Mouse (Mus musculus) kidney, embryonic 16.5 days (tissue): Measurements from ENCODE around the gene Gm5127. TPM values are rescaled to one million over a fixed set of nuclear protein-coding genes. Genes with fewer than 3 reads are reported as not detected.

Experiments
- ATAC-seq: fragments of 200-750 bp; cut with Nextera tagmentation; 2 replicates; pipeline ENCODE4 v1.8.0; 2017; ENCODE audit warnings: moderate TSS enrichment; ENCODE audit not compliant: low FRiP score, low TSS enrichment
- H3K27ac ChIP-seq: fragments of 300-500 bp; sonication (generic); 2 replicates; pipeline ENCODE4 v1.5.1; 2014; ENCODE audit warnings: low read length
- H3K27me3 ChIP-seq: fragments of 300-500 bp; sonication (generic); 2 replicates; pipeline ENCODE4 v1.6.1; 2014; ENCODE audit warnings: low read length, control low read depth, mixed read lengths; ENCODE audit not compliant: insufficient read depth
- H3K36me3 ChIP-seq: fragments of 300-500 bp; sonication (generic); 2 replicates; pipeline ENCODE4 v1.6.1; 2014; ENCODE audit warnings: low read length, control low read depth, mixed read lengths; ENCODE audit not compliant: insufficient read depth
- H3K4me1 ChIP-seq: fragments of 300-500 bp; sonication (generic); 2 replicates; pipeline ENCODE4 v1.6.1; 2014; ENCODE audit warnings: low read length, control low read depth, mixed read lengths; ENCODE audit not compliant: insufficient read depth
- H3K4me2 ChIP-seq: fragments of 300-500 bp; sonication (generic); replicated peaks from 2 replicates; pipeline ENCODE4 v1.6.1; 2014; ENCODE audit warnings: low read depth, low read length
- H3K4me3 ChIP-seq: fragments of 300-500 bp; sonication (generic); 2 replicates; pipeline ENCODE4 v1.5.1; 2014; ENCODE audit warnings: mild to moderate bottlenecking, low read length
- H3K9ac ChIP-seq: fragments of 300-500 bp; sonication (generic); replicated peaks from 2 replicates; pipeline ENCODE4 v1.6.1; 2014; ENCODE audit warnings: low read length
- H3K9me3 ChIP-seq: fragments of 300-500 bp; sonication (generic); 2 replicates; pipeline ENCODE4 v1.6.1; 2016; ENCODE audit warnings: low read length, control low read depth
- WGBS: fragments of 180-500 bp; shearing (Covaris S2); extraction: QIAGEN DNeasy Blood & Tissue Kit; methylation state at CpG from one replicate; pipeline ENCODE4 v1.1.7; 2014; 5-methylcytosine and 5-hydroxymethylcytosine counted together
- polyA plus RNA-seq: library from polyadenylated mRNA; unstranded; fragments of >200 nt; fragmentation: Nextera tagmentation; extraction: Ambion mirVana; gene quantifications from 2 replicates; pipeline ENCODE4 v1.2.1, GENCODE M21; 2015

Gm5127 gene
- 0.59 and 0.62 TPM in 2 replicates for polyA plus RNA-seq

DNA sequence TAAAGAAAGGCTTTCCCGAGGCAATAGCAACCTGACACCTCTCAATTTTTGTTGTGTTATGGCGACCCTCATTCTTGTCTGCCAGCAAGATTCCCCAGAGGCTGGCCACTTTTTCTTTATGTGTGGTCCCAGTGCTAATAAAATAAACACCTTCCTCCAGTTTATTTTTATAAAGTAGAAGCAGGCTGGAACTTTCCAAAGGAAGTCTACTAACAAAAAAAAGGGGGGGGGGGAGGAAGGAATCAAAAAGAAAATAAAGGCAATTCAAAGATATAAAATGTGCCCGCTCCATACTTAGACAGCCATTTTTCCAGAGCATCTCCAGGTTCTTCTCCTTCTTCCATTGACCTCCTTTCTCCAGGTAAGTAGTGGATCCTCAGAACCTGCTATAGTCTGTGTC is at the start of gene Gm5127:
Gene Gm5127, plus strand, starts transcription at position 301 of the 400 bp plus-strand sequence.
- no peaks in the 10 kb centered on the region for H3K9me3 ChIP-seq
- H3K4me1 ChIP-seq = no peaks in the 10 kb centered on the region
- H3K36me3 ChIP-seq = no peaks in the 10 kb centered on the region
- no peaks in the 10 kb centered on the region; the same call in 1 of the 2 replicates for H3K27me3 ChIP-seq
- ATAC-seq = no peak
- no peak within 1 kb of the TSS for H3K4me3 ChIP-seq
- no peak within 1 kb of the TSS for H3K4me2 ChIP-seq
- no peak within 1 kb of the TSS for H3K27ac ChIP-seq
- WGBS = 37% methylated on average over 3 of the region's 3 CpGs
- H3K9ac ChIP-seq = no peak within 1 kb of the TSS

DNA sequence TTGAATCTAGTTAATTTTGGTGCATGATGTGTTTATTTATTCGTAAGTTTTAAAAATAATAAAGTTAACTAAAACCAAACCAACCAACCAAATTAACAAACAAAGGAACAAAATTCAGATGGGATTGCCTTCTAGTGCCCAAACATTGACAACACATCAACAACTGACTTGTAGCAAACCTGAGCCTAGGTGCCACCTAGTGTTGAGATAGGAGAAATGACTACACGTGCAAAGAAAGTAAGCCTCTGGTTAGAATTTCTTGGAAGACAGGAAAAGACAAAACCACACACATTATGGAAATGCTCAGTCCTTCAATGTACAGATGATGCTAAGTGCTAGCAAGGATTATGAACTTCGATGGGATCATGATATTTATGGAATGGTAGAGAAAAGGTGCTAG is 46.6 kb upstream of the Gm5127 start:
- no peak for ATAC-seq
- H3K4me1 ChIP-seq = no peaks in the 10 kb centered on the region
- H3K9me3 ChIP-seq = no peaks in the 10 kb centered on the region; the same call in 1 of the 2 replicates
- H3K27me3 ChIP-seq = no peaks in the 10 kb centered on the region
- no peaks in the 10 kb centered on the region for H3K36me3 ChIP-seq
- no peak overlapping the region for H3K4me2 ChIP-seq
- H3K27ac ChIP-seq = no peak overlapping the region
- H3K9ac ChIP-seq = no peak overlapping the region
- no peak overlapping the region for H3K4me3 ChIP-seq
- 40% methylated on average over 3 of the region's 3 CpGs for WGBS

DNA sequence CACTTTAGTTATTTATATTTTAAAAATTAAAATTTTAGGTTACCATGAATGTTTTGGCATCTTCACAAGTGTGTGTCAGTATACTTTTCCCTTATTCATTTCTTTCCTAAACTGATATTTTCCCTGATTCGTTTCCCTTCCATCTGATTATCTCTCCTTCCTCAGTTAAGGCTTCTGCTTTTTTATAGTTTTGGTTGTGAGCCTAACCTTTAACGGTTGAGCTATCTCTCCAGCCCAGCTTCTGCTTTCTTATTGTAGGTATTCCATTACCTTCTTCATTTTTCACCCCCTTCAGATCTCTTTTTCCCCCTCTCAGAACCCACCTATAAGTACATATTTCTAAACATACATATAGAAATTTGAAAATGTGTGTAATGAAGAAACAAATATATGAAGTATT is 27.5 kb upstream of the Gm5127 start:
- H3K9me3 ChIP-seq = no peaks in the 10 kb centered on the region
- ATAC-seq = no peak
- no peak overlapping the region for H3K27ac ChIP-seq
- no peak overlapping the region for H3K9ac ChIP-seq
- 65% methylated on average over 2 of the region's 2 CpGs for WGBS
- H3K4me1 ChIP-seq = no peaks in the 10 kb centered on the region
- no peaks in the 10 kb centered on the region for H3K27me3 ChIP-seq
- H3K4me3 ChIP-seq = no peak overlapping the region
- H3K36me3 ChIP-seq = no peaks in the 10 kb centered on the region
- H3K4me2 ChIP-seq = no peak overlapping the region

- Histone ChIP-seq H3K4me2 (no peak overlapping the region), H3K36me3 (no peaks in the 10 kb centered on the region), H3K4me3 (no peak overlapping the region), H3K27ac (no peak overlapping the region), H3K9ac (no peak overlapping the region), H3K4me1 (no peaks in the 10 kb centered on the region), H3K27me3 (no peaks in the 10 kb centered on the region; the same call in 1 of the 2 replicates), H3K9me3 (no peaks in the 10 kb centered on the region)
- WGBS = 68% methylated on average over 3 of the region's 3 CpGs
- ATAC-seq = no peak
Measured at GRCm38 (mm10) chrX:106578966-106579365, 4.0 kb upstream of the Gm5127 start.

GRCm38 (mm10) chrX:106580410-106580809 is 2.6 kb upstream of the Gm5127 start:
- H3K9me3 ChIP-seq = no peaks in the 10 kb centered on the region
- H3K4me2 ChIP-seq = no peak overlapping the region
- H3K9ac ChIP-seq = no peak overlapping the region
- no peak for ATAC-seq
- no peaks in the 10 kb centered on the region for H3K36me3 ChIP-seq
- H3K4me1 ChIP-seq = no peaks in the 10 kb centered on the region
- no peak overlapping the region for H3K4me3 ChIP-seq
- no peak overlapping the region for H3K27ac ChIP-seq
- H3K27me3 ChIP-seq = no peaks in the 10 kb centered on the region; the same call in 1 of the 2 replicates

- WGBS = 47% methylated on average over 2 of the region's 2 CpGs
- no peak overlapping the region for H3K4me2 ChIP-seq
- no peaks in the 10 kb centered on the region for H3K9me3 ChIP-seq
- H3K27ac ChIP-seq = no peak overlapping the region
- no peaks in the 10 kb centered on the region; the same call in 1 of the 2 replicates for H3K27me3 ChIP-seq
- H3K4me3 ChIP-seq = no peak overlapping the region
- H3K36me3 ChIP-seq = no peaks in the 10 kb centered on the region
- H3K4me1 ChIP-seq = no peaks in the 10 kb centered on the region
- ATAC-seq = no peak
- no peak overlapping the region for H3K9ac ChIP-seq
Measured at GRCm38 (mm10) chrX:106582197-106582596, 789 bp upstream of the Gm5127 start.

GRCm38 (mm10) chrX:106593914-106594313 is 10.9 kb downstream of the Gm5127 start:
- Histone ChIP-seq H3K27me3 (no peaks in the 10 kb centered on the region; the same call in 1 of the 2 replicates), H3K27ac (no peak overlapping the region), H3K9ac (no peak overlapping the region), H3K36me3 (no peaks in the 10 kb centered on the region), H3K9me3 (no peaks in the 10 kb centered on the region), H3K4me2 (no peak overlapping the region), H3K4me1 (no peaks in the 10 kb centered on the region), H3K4me3 (no peak overlapping the region)
- no peak for ATAC-seq

DNA sequence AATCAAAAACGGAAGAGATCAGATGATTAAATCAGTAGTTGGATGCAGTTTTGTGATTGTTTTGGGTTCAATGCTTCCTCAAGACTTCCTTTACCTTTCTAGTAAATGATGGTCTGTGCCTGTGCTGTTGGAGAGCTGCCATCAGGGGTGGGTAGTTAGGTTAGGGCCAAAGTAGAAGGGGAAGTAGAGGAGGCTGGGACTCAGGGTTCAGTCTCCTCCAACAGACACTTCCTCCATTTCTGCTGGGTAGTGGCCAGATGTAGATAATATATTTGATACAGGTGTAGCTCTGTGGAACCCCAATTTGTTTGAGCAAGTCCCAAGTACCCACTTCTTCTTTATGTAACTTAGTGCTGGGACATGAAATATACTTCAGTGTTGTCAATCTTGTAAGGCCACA is 12.9 kb downstream of the Gm5127 start:
- no peaks in the 10 kb centered on the region for H3K9me3 ChIP-seq
- 86% methylated on average over 1 of the region's 1 CpGs for WGBS
- H3K4me1 ChIP-seq = no peaks in the 10 kb centered on the region
- ATAC-seq = no peak
- no peak overlapping the region for H3K27ac ChIP-seq
- no peak overlapping the region for H3K4me2 ChIP-seq
- no peak overlapping the region for H3K9ac ChIP-seq
- H3K36me3 ChIP-seq = no peaks in the 10 kb centered on the region
- no peaks in the 10 kb centered on the region; the same call in 1 of the 2 replicates for H3K27me3 ChIP-seq
- no peak overlapping the region for H3K4me3 ChIP-seq

GRCm38 (mm10) chrX:106602574-106603258 is 19.7 kb downstream of the Gm5127 start:
- no peak overlapping the region for H3K27ac ChIP-seq
- no peak; the same call in 1 of the 2 replicates for ATAC-seq
- H3K27me3 ChIP-seq = no peaks in the 10 kb centered on the region
- H3K4me2 ChIP-seq = peak overlapping the region; percentile 38
- no peaks in the 10 kb centered on the region for H3K36me3 ChIP-seq
- no peaks in the 10 kb centered on the region for H3K4me1 ChIP-seq
- no peaks in the 10 kb centered on the region for H3K9me3 ChIP-seq
- peak overlapping the region; percentile 12; the same call in 1 of the 2 replicates for H3K4me3 ChIP-seq
- no peak overlapping the region for H3K9ac ChIP-seq
- 25% methylated on average over 9 of the region's 9 CpGs for WGBS

- Histone ChIP-seq H3K27me3 (no peaks in the 10 kb centered on the region), H3K9ac (no peak within 1 kb of the TSS), H3K4me3 (peak within 1 kb of the TSS; percentile 12; the same call in 1 of the 2 replicates), H3K27ac (no peak within 1 kb of the TSS), H3K4me1 (no peaks in the 10 kb centered on the region), H3K36me3 (no peaks in the 10 kb centered on the region), H3K4me2 (peak within 1 kb of the TSS; percentile 38), H3K9me3 (no peaks in the 10 kb centered on the region)
- peak; percentile 65; the same call in 1 of the 2 replicates for ATAC-seq
- 22% methylated on average over 6 of the region's 6 CpGs for WGBS
Measured at GRCm38 (mm10) chrX:106603386-106603785, 20.4 kb downstream of the Gm5127 start, which contains the start of gene Cysltr1. Gene Cysltr1 (minus strand): TSS chrX:106603679.
